Mouse (Mus musculus) heart, postnatal 25 days (tissue): ENCODE measurements at regions not wholly inside any gene's neighbourhood (a gene's known extent, or its start where the extent isn't known, plus 50 kb on each side); places are given as distances from the start of the nearest gene placed in this dataset.
A peak's percentile ranks its signal among the peaks of the same experiment; 100 is the strongest.

Experiments
- DNase-seq: peaks from one replicate; pipeline ENCODE4 v3.0.0; 2022; ENCODE audit warnings: low spot score
- intact Hi-C: fragments of 180-260 bp; cut with DNase I; formaldehyde crosslinking; loops from one replicate; pipeline ENCODE4 v1.15.1; 2025

- DNase-seq: no peak
- intact Hi-C loops: loop anchor here (5.0 kb wide), 1 partner anchor 37 kb away; no protein-coding TSS in a partner anchor
Measured at GRCm38 (mm10) chr8:46898697-46899445, 87.8 kb upstream of the Enpp6 start.

GRCm38 (mm10) chr8:46900826-46901225, 85.9 kb upstream of the Enpp6 start:
- DNase-seq: no peak
- intact Hi-C loops: no loop called here

DNA sequence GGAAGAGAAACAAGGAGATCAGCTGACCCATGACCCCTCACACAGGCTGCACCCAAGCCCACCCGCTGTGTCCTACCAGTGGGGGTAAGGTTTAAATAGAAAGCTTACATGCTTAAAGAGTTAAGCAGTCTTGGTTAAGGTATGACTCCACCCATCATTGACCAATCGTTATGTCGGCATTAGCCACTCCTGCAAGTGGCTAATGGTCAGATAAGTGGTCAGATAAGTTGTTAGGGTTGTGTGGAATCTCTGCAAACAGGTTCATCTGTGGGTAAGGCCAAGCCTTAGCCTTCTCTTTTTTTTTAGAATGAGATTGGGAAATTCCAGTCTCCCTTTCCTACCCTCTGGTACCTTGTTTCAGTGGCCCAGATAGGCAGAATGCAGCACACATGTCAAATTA, 82.0 kb upstream of the Enpp6 start:
- no peak for DNase-seq
- intact Hi-C loops: no loop called here

GRCm38 (mm10) chr8:46907390-46907789, 79.3 kb upstream of the Enpp6 start:
- DNase-seq: no peak
- intact Hi-C loops: no loop called here

GRCm38 (mm10) chr8:46908186-46908585, 78.5 kb upstream of the Enpp6 start:
- intact Hi-C loops: no loop called here
- DNase-seq: no peak

DNA sequence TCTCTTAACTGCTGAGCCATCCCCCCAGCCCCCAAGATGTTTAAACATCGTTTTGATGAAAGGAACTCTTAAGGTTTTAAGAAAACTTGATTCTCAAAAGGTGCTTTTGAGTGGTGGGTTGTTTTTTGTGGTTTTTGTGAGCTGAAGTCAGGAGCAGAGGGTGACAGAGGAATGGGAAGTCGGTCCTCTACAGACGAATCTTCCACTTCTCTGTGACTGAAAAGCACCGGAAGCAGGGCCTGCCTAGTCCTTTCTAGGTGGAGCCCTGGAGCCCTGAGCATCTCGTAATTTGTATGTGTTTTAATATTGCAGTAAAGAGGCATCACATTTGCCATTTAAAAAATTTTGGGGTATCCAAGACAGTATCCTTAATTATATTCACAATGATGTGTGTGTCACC, 72.7 kb upstream of the Enpp6 start:
- no peak for DNase-seq
- intact Hi-C loops: no loop called here

DNA sequence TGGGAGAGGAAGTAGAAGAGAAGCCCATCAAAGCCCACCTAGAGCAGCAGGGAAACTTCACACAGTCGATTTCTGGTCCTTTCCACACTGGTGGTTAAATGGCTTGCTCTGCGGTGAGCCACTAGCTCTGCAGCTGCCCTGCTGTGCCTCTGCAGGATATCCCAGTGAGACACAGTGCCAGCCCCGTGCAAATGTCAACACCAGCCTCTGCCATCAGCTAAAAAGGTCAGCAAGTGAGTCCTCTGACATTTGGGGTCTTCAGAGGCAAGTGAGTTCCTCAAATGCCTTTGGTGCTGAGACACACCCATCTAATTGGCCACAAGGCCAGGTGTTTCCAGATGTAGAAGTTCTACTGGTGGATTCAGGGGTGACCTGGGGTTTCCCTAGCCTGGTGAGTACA, 66.6 kb upstream of the Enpp6 start:
- DNase-seq: no peak
- intact Hi-C loops: no loop called here

- DNase-seq: no peak
- intact Hi-C loops: no loop called here
Measured at GRCm38 (mm10) chr8:46921075-46921474, 65.6 kb upstream of the Enpp6 start.

GRCm38 (mm10) chr8:46921585-46921984, 65.1 kb upstream of the Enpp6 start:
- intact Hi-C loops: no loop called here
- no peak for DNase-seq

DNA sequence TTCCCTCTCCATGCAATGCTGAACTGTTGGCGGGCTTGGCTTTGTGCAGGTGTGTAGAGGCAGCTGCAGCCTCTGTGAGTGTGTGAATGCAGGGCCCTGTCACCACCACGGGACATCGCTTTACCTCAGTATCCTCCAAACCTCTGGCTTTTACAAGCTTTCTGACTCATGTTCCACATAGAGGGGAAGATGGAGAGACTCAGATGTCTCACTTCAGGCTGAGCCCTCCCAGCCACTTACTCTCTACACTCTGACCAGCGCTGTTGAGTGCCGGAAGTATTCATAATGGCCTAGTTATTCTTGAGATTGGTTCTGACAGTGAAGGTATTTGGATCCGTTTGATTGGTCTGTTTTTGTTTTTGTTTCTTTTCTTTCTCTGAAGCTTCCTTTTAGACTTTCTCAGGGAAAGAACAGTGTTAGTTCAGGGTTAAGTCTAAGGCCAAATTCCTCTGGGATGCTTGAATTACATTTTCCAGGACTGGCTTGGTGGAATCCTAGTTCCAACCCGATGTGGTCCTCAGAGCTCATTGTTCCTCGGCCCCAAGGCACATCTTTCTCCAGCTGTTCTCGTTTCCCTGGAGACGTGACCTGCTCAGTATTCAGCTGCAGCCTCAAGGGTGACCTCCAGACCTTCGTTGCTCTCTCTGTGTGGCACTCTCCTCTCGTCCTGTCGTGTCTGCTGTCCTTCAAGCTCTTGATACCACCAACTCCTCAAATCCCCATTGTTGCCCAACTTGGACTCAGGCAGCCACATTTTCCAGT, 61.7 kb upstream of the Enpp6 start:
- no peak for DNase-seq
- intact Hi-C loops: no loop called here

- intact Hi-C loops: no loop called here
- no peak for DNase-seq
Measured at GRCm38 (mm10) chr8:46928718-46929117, 58.0 kb upstream of the Enpp6 start.

DNA sequence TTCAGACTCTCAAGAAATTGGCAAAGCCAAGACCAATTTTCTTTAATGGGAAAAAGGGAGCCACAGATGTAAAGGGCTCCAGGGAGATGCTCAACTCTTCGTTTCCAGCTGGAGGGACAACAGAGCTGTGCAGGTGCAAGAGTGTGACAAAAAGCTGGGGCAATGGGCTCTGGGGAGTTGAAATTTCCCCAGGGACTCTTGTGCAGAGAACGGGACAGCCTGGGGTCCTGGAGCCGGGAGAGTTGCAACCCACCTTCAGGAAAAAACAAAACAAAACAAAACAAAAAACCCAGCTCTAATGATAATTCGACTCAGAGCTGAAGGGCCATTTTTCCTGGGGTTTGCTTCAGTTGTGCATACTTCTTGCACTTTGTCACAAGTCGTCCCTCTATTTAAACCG, 57.0 kb upstream of the Enpp6 start:
- intact Hi-C loops: loop anchor here (5.0 kb wide), 2 partner anchors 42 to 82 kb away; no protein-coding TSS in a partner anchor
- DNase-seq: no peak

DNA sequence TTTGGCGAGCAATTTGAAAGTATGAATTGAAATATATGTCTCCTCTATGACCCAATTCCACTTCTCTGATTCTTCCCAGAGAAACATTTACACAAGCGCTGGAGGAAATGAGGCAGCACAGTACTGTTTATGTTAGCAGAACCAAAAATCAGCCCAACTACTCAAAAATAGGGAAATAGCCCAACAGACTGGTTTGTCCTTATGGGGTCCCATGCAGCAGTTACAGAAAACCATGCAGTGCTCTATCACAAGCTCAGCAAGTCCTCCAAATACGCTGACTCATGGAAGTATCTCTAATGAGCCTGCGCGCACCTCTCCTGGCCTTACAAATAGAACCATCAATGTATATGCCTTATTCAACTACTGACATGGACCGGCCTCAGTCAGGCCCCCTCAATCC, 55.4 kb upstream of the Enpp6 start:
- intact Hi-C loops: loop anchor here (5.0 kb wide), 2 partner anchors 44 to 84 kb away; no protein-coding TSS in a partner anchor
- DNase-seq: no peak

DNA sequence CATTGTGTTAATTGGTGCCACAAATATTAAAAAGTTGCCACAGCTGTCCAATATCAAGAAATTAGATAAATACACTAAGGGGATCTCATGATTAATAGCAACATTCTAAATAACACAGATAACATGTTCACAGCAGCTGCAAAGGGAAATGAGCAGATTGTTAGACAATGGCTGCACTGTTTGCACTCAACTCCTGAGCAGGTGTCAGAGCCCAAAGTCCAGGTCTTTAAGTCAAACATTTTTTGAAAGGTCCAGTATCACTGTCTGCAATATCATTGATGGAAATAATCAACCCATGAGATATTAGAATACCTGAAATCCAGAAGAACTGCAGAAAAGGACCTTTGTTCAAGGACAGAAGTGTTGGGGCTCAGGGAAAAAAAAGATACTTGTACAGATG, 53.4 kb upstream of the Enpp6 start:
- intact Hi-C loops: loop anchor here (5.0 kb wide), 2 partner anchors 46 to 86 kb away; no protein-coding TSS in a partner anchor
- no peak for DNase-seq

DNA sequence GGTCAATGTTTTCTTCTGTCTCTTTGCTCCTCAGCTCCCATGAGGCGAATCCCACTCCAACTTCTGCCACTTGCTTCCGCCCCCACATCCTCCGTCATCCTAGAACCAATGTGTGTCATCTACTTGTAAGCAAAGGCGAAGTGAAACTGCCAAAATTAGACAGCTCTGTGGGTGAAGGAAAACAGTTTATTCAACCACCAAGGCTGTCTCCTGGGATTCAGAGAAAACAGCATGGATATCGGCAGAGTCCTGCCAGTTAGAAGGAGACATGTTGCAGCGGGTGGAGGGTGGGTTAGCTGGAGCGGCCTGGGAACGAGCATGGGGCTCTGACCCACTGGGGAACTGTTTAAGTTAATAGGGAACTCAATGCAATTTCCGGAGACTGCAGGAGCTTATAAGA, 52.4 kb upstream of the Enpp6 start:
- peak; percentile 26 for DNase-seq
- intact Hi-C loops: loop anchor here (2.0 to 5.0 kb wide), 4 partner anchors 19 to 193 kb away; no protein-coding TSS in a partner anchor

DNA sequence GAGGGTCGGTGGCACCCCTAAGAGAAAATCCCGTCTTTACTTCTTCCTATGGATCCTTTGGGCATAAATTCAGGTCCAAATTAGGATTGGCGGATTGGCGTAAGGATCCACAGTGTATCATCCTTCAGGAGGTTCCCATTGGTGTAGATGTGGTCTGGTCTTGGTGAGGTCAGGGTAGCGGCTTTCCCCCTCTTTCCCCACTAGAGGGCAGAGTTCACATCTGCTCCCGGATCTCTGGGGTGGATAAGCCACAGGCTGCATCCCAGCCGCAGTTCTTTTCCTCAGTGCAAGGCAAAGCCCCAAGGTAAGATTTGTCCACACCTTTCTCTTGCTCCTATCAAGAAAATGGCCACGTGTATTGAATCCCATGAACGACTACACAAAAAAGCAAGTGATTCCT, 51.8 kb upstream of the Enpp6 start:
- intact Hi-C loops: loop anchor here (2.0 to 5.0 kb wide), 4 partner anchors 18 to 194 kb away; no protein-coding TSS in a partner anchor
- peak; percentile 53 for DNase-seq

DNA sequence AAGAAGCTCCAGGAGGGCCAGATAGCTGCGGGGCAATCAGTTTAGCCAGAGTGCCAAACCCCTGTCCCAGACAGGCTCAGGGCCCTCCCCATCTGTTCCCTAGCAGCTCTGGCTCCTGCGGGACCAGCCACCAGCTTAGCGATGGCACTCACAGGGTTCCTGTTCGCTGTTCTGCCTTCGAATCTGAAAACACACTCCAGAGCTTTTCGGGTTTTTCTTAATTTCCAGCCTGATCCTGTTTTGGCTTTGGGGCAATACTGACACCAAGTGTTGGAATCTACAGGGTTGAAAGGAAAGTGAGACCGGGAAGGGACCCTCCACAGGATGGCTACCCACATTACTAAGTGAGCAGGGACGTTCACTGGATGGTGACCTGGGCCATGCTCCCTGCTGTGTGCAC, 50.6 kb upstream of the Enpp6 start:
- intact Hi-C loops: loop anchor here (2.0 kb wide), 1 partner anchor 249 kb away; no protein-coding TSS in a partner anchor

More for the DNA sequence above, 50.6 kb upstream of the Enpp6 start:
- DNase-seq: no peak
